In genomic region chr7:109196399-109197082, GRCm38 (mm10) we compare ENCODE assay signal across 11 mouse cellular contexts. TPM values are rescaled to one million over a fixed set of nuclear protein-coding genes. Genes with fewer than 3 reads are reported as not detected.
DNase-seq lines count a peak whose midpoint lies in the region; ATAC-seq and TF ChIP-seq lines count a peak whose summit lies in the region.
"Had no signal": no experiment of that assay in that cellular context is flagged by ENCODE, and none has a peak within 500 bp of the region (broad histone marks: within the 10 kb centered on the region; RNA-seq: fewer than 3 reads in every experiment).

No protein-coding gene starts in this region.

- no peak overlapping the region for H3K4me2 ChIP-seq in embryonic facial prominence, embryonic 11.5 days (ENCODE audit: low read depth, low read length)
- peak overlapping the region; percentile 32 for H3K4me2 ChIP-seq in neural tube, embryonic 12.5 days (replicated peaks)
- H3K4me2 ChIP-seq: lung, embryonic 14.5 days had no signal

- no peak overlapping the region for H3K9ac ChIP-seq in heart, adult 2 months (ENCODE audit: low read depth, low read length)
- peak overlapping the region; percentile 13; the same call in 1 of the 2 replicates for H3K9ac ChIP-seq in embryonic facial prominence, embryonic 11.5 days (replicated peaks; ENCODE audit: low read length)
- H3K9ac ChIP-seq in neural tube, embryonic 12.5 days = peak overlapping the region; percentile 17; the same call in 1 of the 2 replicates
- H3K9ac ChIP-seq: lung, embryonic 14.5 days had no signal

- H3K27me3 ChIP-seq in heart, adult 2 months (ENCODE audit: control insufficient read depth, insufficient read depth, low read length) = no peaks in the 10 kb centered on the region
- H3K27me3 ChIP-seq in embryonic facial prominence, embryonic 11.5 days (ENCODE audit: control insufficient read depth, insufficient read depth, low read length) = no peaks in the 10 kb centered on the region
- H3K27me3 ChIP-seq in limb, embryonic 10.5 days (ENCODE audit: low read depth, poor library complexity, severe bottlenecking) = 0 out of 2 replicates have a peak, but pooled peaks cover 10% of the 10 kb centered on the region
- H3K27me3 ChIP-seq in neural tube, embryonic 12.5 days (replicated peaks) = no peaks in the 10 kb centered on the region; the same call in 1 of the 2 replicates

- H3K4me1 ChIP-seq in heart, adult 2 months (ENCODE audit: control insufficient read depth, insufficient read depth, low read length) = peaks cover 1% of the 10 kb centered on the region; the same call in 1 of the 2 replicates
- H3K4me1 ChIP-seq in embryonic facial prominence, embryonic 11.5 days (ENCODE audit: control insufficient read depth, insufficient read depth, low read length) = peaks cover 6% of the 10 kb centered on the region
- H3K4me1 ChIP-seq in limb, embryonic 10.5 days = peaks cover 70% of the 10 kb centered on the region
- H3K4me1 ChIP-seq in neural tube, embryonic 12.5 days = peaks cover 25% of the 10 kb centered on the region

- TF ChIP-seq POLR2A in heart, adult 2 months (IDR thresholded peaks at IDR 0.05; ENCODE audit: insufficient read depth, low read depth, low read length) = no peak

- DNase-seq in heart, adult 2 months = peak in 1 of 2 experiments; percentile 18
- DNase-seq in heart, postnatal 10 days = no peak
- peak; percentile 42 for DNase-seq in embryonic facial prominence, embryonic 11.5 days (ENCODE audit: low spot score)
- peak; percentile 78 for DNase-seq in limb, embryonic 10.5 days (ENCODE audit: low spot score)
- DNase-seq in thymus, postnatal 14 days = no peak
- no peak for DNase-seq in thymus, postnatal 10 days (ENCODE audit: low spot score in 2 of 2)
- no peak for DNase-seq in adrenal gland, adult (ENCODE audit: inconsistent age in 2 of 2, low spot score in 1 of 2)
- DNase-seq: heart, postnatal 14 days; layer of hippocampus, postnatal 36 days; lung, embryonic 14.5 days had no signal

- H3K4me3 ChIP-seq in heart, adult 2 months = no peak overlapping the region
- H3K4me3 ChIP-seq in embryonic facial prominence, embryonic 11.5 days (ENCODE audit: low read depth, low read length) = no peak overlapping the region
- H3K4me3 ChIP-seq in limb, embryonic 10.5 days = 0 out of 2 replicates have a peak overlapping the region, but pooled peaks have one; percentile 7
- H3K4me3 ChIP-seq in neural tube, embryonic 12.5 days = no peak overlapping the region

- H3K79me2 ChIP-seq in heart, adult 2 months (replicated peaks; ENCODE audit: control insufficient read depth, insufficient read depth, low read length) = no peaks in the 10 kb centered on the region

- no peaks in the 10 kb centered on the region for H3K36me3 ChIP-seq in heart, adult 2 months (ENCODE audit: control insufficient read depth, insufficient read depth, low read length)
- H3K36me3 ChIP-seq in embryonic facial prominence, embryonic 11.5 days (replicated peaks; ENCODE audit: control insufficient read depth, insufficient read depth, low read depth, low read length) = no peaks in the 10 kb centered on the region
- H3K36me3 ChIP-seq in limb, embryonic 10.5 days = no peaks in the 10 kb centered on the region
- H3K36me3 ChIP-seq in neural tube, embryonic 12.5 days = no peaks in the 10 kb centered on the region

- WGBS in heart, adult 2 months = 62% methylated on average over 11 of the region's 11 CpGs
- 23% methylated on average over 11 of the region's 11 CpGs for WGBS in embryonic facial prominence, embryonic 11.5 days
- 21% methylated on average over 11 of the region's 11 CpGs for WGBS in limb, embryonic 10.5 days
- WGBS in neural tube, embryonic 12.5 days = 16% methylated on average over 11 of the region's 11 CpGs

- ATAC-seq in embryonic facial prominence, embryonic 11.5 days (replicated peaks; ENCODE audit: insufficient number of reproducible peaks, low FRiP score, low TSS enrichment, low read depth) = peak; percentile 67
- peak; percentile 21; the same call in 1 of the 2 replicates for ATAC-seq in neural tube, embryonic 12.5 days (ENCODE audit: low FRiP score, low read depth)

- no peaks in the 10 kb centered on the region for H3K9me3 ChIP-seq in embryonic facial prominence, embryonic 11.5 days (replicated peaks; ENCODE audit: control insufficient read depth, low read length)
- H3K9me3 ChIP-seq in limb, embryonic 10.5 days (replicated peaks) = no peaks in the 10 kb centered on the region
- no peaks in the 10 kb centered on the region for H3K9me3 ChIP-seq in neural tube, embryonic 12.5 days

- TF ChIP-seq EP300 in heart, adult 2 months (IDR thresholded peaks at IDR 0.05; ENCODE audit: insufficient read depth, low read depth, low read length) = 0 out of 2 replicates have a peak, but pooled peaks have one; percentile 18

- intact Hi-C loops in heart, adult 2 months (cut with DNase I) = no loop called here
- intact Hi-C loops in heart, postnatal 10 days (cut with DNase I) = no loop called here

- TF ChIP-seq CTCF in heart, adult 2 months (IDR thresholded peaks at IDR 0.05) = no peak

- H3K27ac ChIP-seq in heart, adult 2 months = peak overlapping the region; percentile 43; the same call in 1 of the 2 replicates
- peak overlapping the region; percentile 52 for H3K27ac ChIP-seq in embryonic facial prominence, embryonic 11.5 days (replicated peaks; ENCODE audit: low read depth, low read length)
- peak overlapping the region; percentile 90 for H3K27ac ChIP-seq in limb, embryonic 10.5 days
- no peak overlapping the region for H3K27ac ChIP-seq in neural tube, embryonic 12.5 days

RNA-seq across cellular contexts. Expression of gene Lmo1, which starts 21.5 kb away (rescaled TPM):
- 1 to 10 TPM; 2.0 to 2.8 TPM for total RNA-seq in heart, adult 2 months (2021)
- polyA plus RNA-seq in heart, adult 2 months (2012; rRNA removed) = 8.1 and 8.6 TPM in 2 replicates
- 1 to 10 TPM; 2.0 to 2.8 TPM for total RNA-seq in heart, postnatal 10 days (2021)
- 20.6 and 33.4 TPM in 2 replicates for polyA plus RNA-seq in embryonic facial prominence, embryonic 11.5 days (2014; fragmentation: Nextera tagmentation; extraction: Ambion mirVana)
- 46.7 and 74.5 TPM in 2 replicates for polyA plus RNA-seq in limb, embryonic 10.5 days (2016; fragmentation: Nextera tagmentation; extraction: Ambion mirVana)
- 24.3 and 27.0 TPM in 2 replicates for polyA plus RNA-seq in neural tube, embryonic 12.5 days (2016; fragmentation: Nextera tagmentation; extraction: Ambion mirVana)

Comparison
In these comparisons a context has a peak if more than half of its experiments do, and no peak if none do; other contexts are left out.
1. DNase-seq: peak in embryonic facial prominence, embryonic 11.5 days (single experiment) and limb, embryonic 10.5 days (single experiment); none in heart, postnatal 10 days (0 of 2), thymus, postnatal 14 days (single experiment), thymus, postnatal 10 days (0 of 2) and adrenal gland, adult (0 of 2).